Mouse (Mus musculus): ENCODE measurements around the gene Scarf2. TPM values are rescaled to one million over a fixed set of nuclear protein-coding genes. Genes with fewer than 3 reads are reported as not detected.

Gene Scarf2
- total RNA-seq, 2 experiments from 2014 or later: 4.5 to 4.9 TPM

- no peak for DNase-seq
- intact Hi-C loops (cut with DNase I): no loop called here
Measured at GRCm38 (mm10) chr16:17828229-17828628, 31.1 kb downstream of the Scarf2 start.

GRCm38 (mm10) chr16:17828867-17829266 lies 31.8 kb downstream of the Scarf2 start:
- no peak for DNase-seq
- intact Hi-C loops (cut with DNase I): no loop called here

DNA sequence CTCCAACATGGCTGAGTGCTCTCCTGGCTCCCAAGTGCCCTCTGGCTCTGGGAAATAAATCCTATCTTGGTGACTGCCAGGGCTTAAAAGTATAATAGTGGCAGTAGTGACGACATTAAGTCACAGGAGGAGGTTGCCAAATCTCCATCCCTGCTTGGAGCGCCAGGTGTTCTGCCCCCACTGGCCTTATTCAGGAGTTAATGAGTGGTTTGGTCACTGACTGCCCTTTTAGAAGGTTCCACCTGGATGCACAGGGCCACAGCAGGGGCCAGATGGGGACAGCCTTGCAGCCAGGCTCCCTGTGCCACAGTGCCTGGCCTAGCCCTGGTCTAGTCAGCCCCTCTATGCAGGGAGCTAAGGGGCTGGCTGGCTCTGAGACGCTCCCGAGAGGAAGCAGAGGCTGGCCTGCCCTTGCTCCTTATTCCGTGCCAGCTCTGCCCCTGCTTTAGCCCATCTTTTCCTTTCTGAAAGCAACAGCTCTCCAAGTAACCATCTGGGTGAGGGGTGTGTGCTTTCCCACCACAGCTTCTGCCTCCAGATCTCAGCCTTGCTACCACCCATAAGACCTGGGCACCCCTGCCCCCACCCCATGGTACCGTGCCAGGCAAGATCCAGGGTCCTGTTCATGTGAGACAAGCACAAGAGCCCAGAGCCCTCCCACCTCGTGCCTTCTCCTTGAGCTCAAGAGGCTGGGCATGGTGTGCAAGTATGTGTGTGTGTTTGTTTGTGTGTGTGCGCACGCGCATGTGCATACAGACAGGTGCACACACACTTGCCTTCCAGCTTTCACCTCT lies 33.5 kb downstream of the Scarf2 start:
- intact Hi-C loops (cut with DNase I): no loop called here
- DNase-seq: no peak

DNA sequence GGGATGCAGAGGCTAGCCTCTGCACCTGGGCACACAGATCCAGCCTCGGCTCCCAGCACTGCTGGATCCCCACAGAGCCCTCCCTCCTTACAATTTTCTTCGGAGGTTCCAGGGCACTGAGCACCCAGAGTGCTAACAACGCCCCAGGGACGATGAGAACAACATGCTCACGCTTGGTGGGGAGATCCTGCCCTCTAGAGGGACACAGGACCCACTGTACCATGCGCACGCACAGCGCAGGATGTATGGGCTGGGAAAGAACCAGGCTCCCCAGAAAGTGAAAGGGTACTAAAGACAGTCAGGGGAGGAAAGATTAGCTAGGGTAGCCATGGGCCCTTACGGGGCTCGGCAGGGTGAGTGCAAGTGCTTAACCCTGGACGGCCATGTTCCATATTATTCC lies 34.7 kb downstream of the Scarf2 start:
- DNase-seq: no peak
- intact Hi-C loops (cut with DNase I): no loop called here

- DNase-seq: no peak
- intact Hi-C loops (cut with DNase I): no loop called here
Measured at GRCm38 (mm10) chr16:17832821-17833220, 35.7 kb downstream of the Scarf2 start, which contains the start of gene B830017H08Rik. Gene B830017H08Rik, plus strand, starts transcription at chr16:17833121.

DNA sequence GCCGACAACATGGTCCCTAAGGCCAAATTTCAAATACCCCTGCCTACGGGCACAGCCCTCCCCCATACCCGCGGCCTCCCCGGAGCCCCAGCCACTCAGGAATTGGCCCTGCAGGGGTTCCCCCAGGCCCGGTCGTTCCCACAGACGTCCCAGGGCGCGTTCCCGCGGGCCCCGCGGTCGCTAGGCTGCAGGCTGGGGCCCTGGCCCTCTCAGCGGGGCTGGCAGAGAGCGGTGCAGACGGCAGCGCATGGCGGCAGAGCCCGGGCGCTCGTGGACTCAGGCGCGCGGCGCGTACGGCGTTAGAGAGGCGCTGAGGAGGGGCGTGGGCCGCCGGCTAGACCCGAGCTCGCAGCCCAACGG lies 36.2 kb downstream of the Scarf2 start:
- DNase-seq: no peak
- intact Hi-C loops (cut with DNase I): no loop called here

- no peak for DNase-seq
- intact Hi-C loops (cut with DNase I): no loop called here
Measured at GRCm38 (mm10) chr16:17833681-17834399, 36.8 kb downstream of the Scarf2 start.

GRCm38 (mm10) chr16:17834543-17834942 lies 37.5 kb downstream of the Scarf2 start:
- intact Hi-C loops (cut with DNase I): no loop called here

DNA sequence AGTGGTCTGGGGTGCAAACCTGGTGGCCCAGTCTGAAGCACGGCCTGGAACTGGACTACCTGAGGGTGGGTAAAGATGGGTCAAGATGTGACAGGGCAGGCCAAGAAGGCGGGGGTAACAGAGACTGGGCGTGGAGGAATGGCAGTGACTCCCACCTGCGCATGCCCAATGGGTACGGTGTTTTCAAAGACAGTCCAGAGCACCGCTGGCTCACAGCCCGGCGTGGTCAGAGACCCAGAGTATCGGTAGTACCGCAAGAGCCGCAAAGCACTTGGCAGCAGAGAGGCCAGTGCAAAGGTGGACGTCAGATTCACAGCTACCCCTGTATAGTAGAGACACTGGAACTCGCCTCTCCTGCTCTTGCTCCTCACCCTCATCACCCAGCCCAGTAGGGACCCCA lies 38.4 kb downstream of the Scarf2 start:
- no peak for DNase-seq
- intact Hi-C loops (cut with DNase I): no loop called here

More at GRCm38 (mm10) chr16:17834543-17834942, 37.5 kb downstream of the Scarf2 start:
- no peak for DNase-seq

GRCm38 (mm10) chr16:17838051-17838450 lies 41.0 kb downstream of the Scarf2 start, which contains the start of gene Car15:
Gene Car15, minus strand, starts transcription at chr16:17838364.
- intact Hi-C loops (cut with DNase I): no loop called here
- DNase-seq: no peak

GRCm38 (mm10) chr16:17839976-17840375 lies 42.9 kb downstream of the Scarf2 start:
- intact Hi-C loops (cut with DNase I): no loop called here

GRCm38 (mm10) chr16:17842437-17842836 lies 45.4 kb downstream of the Scarf2 start:
- no peak for DNase-seq
- intact Hi-C loops (cut with DNase I): no loop called here

More at GRCm38 (mm10) chr16:17839976-17840375, 42.9 kb downstream of the Scarf2 start:
- DNase-seq: no peak

DNA sequence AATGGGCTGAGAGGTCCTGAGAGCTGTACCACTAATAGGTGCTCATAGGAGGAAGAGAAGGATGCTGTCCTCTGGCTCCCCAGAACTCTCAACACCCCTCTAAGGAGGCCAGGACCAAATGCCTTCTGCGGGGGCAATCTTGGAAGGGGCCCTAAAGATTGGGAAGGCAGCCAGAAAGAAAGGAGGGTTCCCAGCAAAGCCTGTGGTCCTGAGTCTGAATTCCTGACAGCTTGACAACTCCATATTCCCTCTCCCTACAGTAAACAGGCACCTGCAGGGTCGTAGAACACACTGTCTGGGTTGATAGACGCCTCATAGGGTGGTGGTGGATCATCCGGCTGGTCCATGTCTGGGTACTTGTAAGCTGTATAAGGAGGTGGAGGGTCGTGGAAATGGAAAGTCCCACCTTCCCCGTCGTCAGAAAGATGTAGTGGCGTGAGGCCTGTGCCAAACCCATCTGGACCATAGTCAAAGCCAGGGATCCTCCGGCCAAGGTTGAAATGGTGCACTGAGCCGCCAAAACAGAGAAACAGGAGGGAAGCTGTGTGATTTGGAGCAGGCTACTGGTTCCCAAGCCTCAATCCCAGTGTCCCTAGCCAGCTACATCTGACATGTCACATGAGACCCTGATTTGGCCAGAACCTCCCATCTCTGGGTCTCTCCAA lies 46.8 kb downstream of the Scarf2 start:
- intact Hi-C loops (cut with DNase I): no loop called here

DNA sequence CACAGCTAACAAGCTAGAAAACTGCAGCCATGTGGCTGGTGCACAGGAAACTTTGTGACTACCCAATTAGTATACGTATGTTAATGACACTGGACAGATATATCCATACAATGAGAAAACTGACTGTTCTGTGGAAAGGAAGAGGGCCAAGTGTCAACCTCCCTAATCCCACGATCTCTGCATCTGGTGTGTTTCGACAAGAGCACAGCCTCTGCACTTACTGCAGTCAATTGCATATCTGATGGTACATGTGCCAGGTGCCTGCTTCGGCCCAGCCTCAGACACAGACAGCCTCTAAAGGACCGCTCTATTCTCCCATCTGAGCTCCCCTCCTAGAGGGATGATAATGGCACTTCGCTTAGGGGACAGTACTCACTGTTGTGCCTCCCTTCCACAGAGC lies 51.3 kb downstream of the Scarf2 start:
- intact Hi-C loops (cut with DNase I): no loop called here
- no peak for DNase-seq

More for the DNA sequence above, 46.8 kb downstream of the Scarf2 start:
- DNase-seq: no peak

DNA sequence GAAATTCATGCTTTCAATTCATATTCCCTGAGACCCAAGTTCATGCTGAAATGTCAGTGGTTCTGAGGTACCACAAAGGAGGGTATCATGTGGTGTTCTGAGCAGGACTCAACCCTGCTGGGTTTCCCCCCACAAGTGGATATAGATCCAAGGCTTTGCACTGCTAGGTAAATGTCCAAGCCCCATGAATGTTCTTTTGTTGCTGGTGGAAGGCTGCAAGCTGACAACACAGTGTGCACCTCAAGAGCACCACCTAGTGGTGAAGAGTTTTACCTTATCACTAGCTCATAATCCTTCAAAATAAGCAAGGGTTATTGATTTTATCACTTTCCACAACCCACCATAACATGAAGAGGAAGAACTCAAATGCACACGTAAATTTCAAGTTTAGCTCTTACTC lies 51.8 kb downstream of the Scarf2 start:
- no peak for DNase-seq
- intact Hi-C loops (cut with DNase I): no loop called here

GRCm38 (mm10) chr16:17849486-17849885 lies 52.4 kb downstream of the Scarf2 start:
- intact Hi-C loops (cut with DNase I): no loop called here
- DNase-seq: no peak

DNA sequence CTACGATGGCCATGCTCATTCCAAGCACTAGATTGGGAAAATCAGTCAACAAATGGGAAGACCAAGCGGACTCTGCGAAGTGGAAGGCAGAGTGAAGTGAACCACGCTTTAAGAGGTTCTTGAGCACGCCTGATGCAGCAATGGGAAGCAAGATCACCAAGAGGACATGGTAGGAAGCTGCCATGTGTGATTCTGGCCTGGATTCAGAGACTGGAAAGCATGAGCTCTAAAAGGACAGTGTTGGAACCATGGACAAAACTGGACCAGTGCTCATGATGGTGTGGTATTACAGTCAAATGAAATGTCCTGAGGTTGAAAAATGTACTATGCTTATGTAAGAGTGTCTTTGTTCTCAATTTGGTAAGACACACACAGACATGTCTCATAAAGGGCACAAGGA lies 54.2 kb downstream of the Scarf2 start:
- intact Hi-C loops (cut with DNase I): no loop called here
- DNase-seq: no peak

- intact Hi-C loops (cut with DNase I): no loop called here
- no peak for DNase-seq
Measured at GRCm38 (mm10) chr16:17851860-17852259, 54.8 kb downstream of the Scarf2 start.

DNA sequence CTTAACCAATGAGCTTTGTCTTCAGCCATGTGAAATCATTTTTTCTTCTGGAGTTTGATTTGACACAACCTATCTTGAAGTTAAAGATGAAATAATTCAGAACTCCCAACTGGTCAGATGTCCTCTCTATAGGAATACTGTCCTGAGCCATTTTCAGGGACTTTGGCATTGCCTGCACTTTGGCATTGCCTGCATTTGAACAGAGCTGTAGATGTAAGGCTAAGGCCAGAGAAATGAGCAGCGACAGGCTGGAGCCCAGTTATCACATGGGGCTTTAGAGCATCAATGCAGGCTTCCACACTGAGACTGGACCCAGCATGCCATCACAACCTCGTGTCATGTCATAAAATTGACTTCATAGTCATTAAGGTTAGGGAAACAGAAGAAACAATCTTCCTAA lies 56.2 kb downstream of the Scarf2 start:
- intact Hi-C loops (cut with DNase I): no loop called here

GRCm38 (mm10) chr16:17857157-17857556 lies 60.1 kb downstream of the Scarf2 start:
- intact Hi-C loops (cut with DNase I): no loop called here
- no peak for DNase-seq

More for the DNA sequence above, 56.2 kb downstream of the Scarf2 start:
- DNase-seq: no peak
